20 mouse cellular contexts compared by ENCODE assay signal in the genomic region with DNA sequence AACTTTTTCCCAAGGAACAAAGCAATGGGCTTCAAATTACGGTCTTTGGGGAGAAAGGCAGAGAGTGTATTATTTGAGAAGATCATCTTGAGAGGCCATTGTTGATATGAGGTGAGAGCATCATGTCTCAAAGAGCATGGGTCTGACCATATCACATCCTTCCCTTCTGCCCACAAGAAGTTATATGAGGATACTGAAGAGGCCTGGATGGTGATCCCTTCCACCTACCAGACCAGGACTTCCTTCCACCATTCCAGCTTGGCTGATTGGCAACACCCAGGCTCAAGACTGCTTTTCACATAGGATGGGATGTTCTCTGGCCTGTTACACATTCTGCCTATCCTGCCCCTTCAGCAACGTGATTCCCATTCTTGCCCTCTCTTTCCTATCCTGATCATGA.
DNase-seq lines count a peak whose midpoint lies in the region; ATAC-seq lines count a peak whose summit lies in the region.
"Had no signal": no experiment of that assay in that cellular context is flagged by ENCODE, and none has a peak within 500 bp of the region (broad histone marks: within the 10 kb centered on the region; RNA-seq: fewer than 3 reads in every experiment).

No protein-coding gene starts in this region.

- no peak for DNase-seq in heart, embryonic 10.5 days (ENCODE audit: low spot score)
- no peak for DNase-seq in heart, adult 8-10 months (ENCODE audit: low spot score)
- DNase-seq in 416B (ENCODE audit: low read depth) = peak; percentile 57
- DNase-seq: adrenal gland, adult 8-10 months; adrenal gland, postnatal 14 days; adrenal gland, postnatal 36 days; B cell, adult 2 months; cerebellum, postnatal 10 days had no signal

- H3K36me3 ChIP-seq in heart, embryonic 10.5 days = no peaks in the 10 kb centered on the region
- H3K36me3 ChIP-seq in megakaryocyte, embryonic 14.5 days (replicated peaks; ENCODE audit: low read length) = peaks cover 35% of the 10 kb centered on the region
- H3K36me3 ChIP-seq: embryonic facial prominence, embryonic 10.5 days; embryonic facial prominence, embryonic 12.5 days; forebrain, embryonic 15.5 days; G1E had no signal

- no peak overlapping the region for H3K4me3 ChIP-seq in heart, embryonic 10.5 days
- peak overlapping the region; percentile 36 for H3K4me3 ChIP-seq in megakaryocyte, embryonic 14.5 days (replicated peaks)
- H3K4me3 ChIP-seq: embryonic facial prominence, embryonic 10.5 days; embryonic facial prominence, embryonic 12.5 days; forebrain, embryonic 13.5 days; forebrain, embryonic 15.5 days had no signal

- H3K27ac ChIP-seq in heart, embryonic 10.5 days = peak overlapping the region; percentile 10; the same call in 1 of the 2 replicates
- H3K27ac ChIP-seq: embryonic facial prominence, embryonic 10.5 days; embryonic facial prominence, embryonic 12.5 days; forebrain, embryonic 13.5 days; forebrain, embryonic 15.5 days had no signal

- no peaks in the 10 kb centered on the region for H3K27me3 ChIP-seq in heart, embryonic 10.5 days (ENCODE audit: insufficient read depth, poor library complexity, severe bottlenecking)
- H3K27me3 ChIP-seq in megakaryocyte, embryonic 14.5 days (replicated peaks) = no peaks in the 10 kb centered on the region
- H3K27me3 ChIP-seq: CH12.LX; embryonic facial prominence, embryonic 12.5 days; forebrain, embryonic 13.5 days; forebrain, embryonic 15.5 days; Patski had no signal

- H3K9me3 ChIP-seq in heart, embryonic 10.5 days = no peaks in the 10 kb centered on the region
- no peaks in the 10 kb centered on the region for H3K9me3 ChIP-seq in megakaryocyte, embryonic 14.5 days
- H3K9me3 ChIP-seq: embryonic facial prominence, embryonic 10.5 days; embryonic facial prominence, embryonic 12.5 days; forebrain, embryonic 13.5 days; forebrain, embryonic 15.5 days had no signal

- ATAC-seq in megakaryocyte, adult 5-6 weeks (ENCODE audit: poor library complexity, severe bottlenecking) = no peak
- no peak for ATAC-seq in frontal cortex, adult (ENCODE audit: low TSS enrichment)
- ATAC-seq: activated CD4-positive, CD25-positive, alpha-beta regulatory T cell, adult 4 months; CD4-positive, CD25-positive, alpha-beta regulatory T cell, adult 4 months; Patski had no signal

- H3K4me1 ChIP-seq in heart, embryonic 10.5 days = peaks cover 29% of the 10 kb centered on the region; the same call in 1 of the 2 replicates
- H3K4me1 ChIP-seq in megakaryocyte, embryonic 14.5 days = peaks cover 82% of the 10 kb centered on the region
- H3K4me1 ChIP-seq: embryonic facial prominence, embryonic 12.5 days; forebrain, embryonic 13.5 days had no signal

- 86% methylated on average over 2 of the region's 2 CpGs for WGBS in heart, embryonic 10.5 days
